Mouse (Mus musculus) kidney, adult 2 months (tissue): ENCODE results near the gene Pbrm1.

Source experiments
- CTCF ChIP-seq: fragments of 200-500 bp; conservative IDR thresholded peaks from 2 replicates; pipeline ENCODE4 v1.5.1; 2011; ENCODE audit warnings: low read depth, mild to moderate bottlenecking, control low read depth, low read length, moderate library complexity, mixed read lengths; ENCODE audit not compliant: insufficient read depth, insufficient read length
- POLR2A ChIP-seq: fragments of 200-500 bp; IDR thresholded peaks from one replicate; pipeline ENCODE4 v1.6.1; 2011; ENCODE audit warnings: low read depth, low read length, control low read depth

DNA sequence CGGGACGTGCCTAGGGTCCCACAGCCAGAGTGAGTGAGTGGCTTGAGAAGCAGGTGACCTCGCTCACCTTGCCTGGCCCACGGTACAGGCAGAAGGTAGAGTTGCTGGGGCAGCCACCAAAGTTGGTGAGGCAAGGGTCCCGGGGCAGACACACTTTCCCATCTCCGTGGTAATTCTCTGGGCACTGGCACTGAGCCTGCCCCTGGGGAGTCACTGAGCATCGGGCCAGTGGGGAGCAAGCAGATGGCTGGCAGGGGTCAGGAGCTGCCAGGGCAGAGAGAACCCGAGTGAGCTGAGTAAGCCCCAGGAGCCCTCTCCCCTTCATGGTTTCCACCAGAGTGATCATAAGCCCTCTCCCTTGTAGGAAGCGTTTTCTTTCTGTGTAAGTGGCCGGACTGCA is 142.7 kb downstream of the Pbrm1 start:
- TF ChIP-seq POLR2A, result no peak
- no peak for TF ChIP-seq CTCF
